Mouse (Mus musculus) right cerebral cortex, adult 18-20 months (tissue): ENCODE results near the gene Rrp1.
A peak's percentile ranks its signal among the peaks of the same experiment; 100 is the strongest.
"Not testable (repeated sequence)": the region's sequence is repeated elsewhere in the genome, so short reads cannot be mapped to it uniquely, and the experiment has no call there.

Experiments used
- DNase-seq: peaks from one replicate; pipeline ENCODE4 v3.0.0; 2022; ENCODE audit warnings: mixed read lengths

The Rrp1 gene

GRCm38 (mm10) chr10:78372681-78373668 lies 39.9 kb downstream of the Rrp1 start:
- peak; percentile 59 for DNase-seq

- no peak for DNase-seq
Observed at GRCm38 (mm10) chr10:78371746-78372145, 41.1 kb downstream of the Rrp1 start.

GRCm38 (mm10) chr10:78367586-78367985 lies 45.3 kb downstream of the Rrp1 start:
- DNase-seq: no peak

- no peak for DNase-seq
Observed at GRCm38 (mm10) chr10:78366851-78367312, 46.0 kb downstream of the Rrp1 start.

- DNase-seq: no peak
Observed at GRCm38 (mm10) chr10:78366195-78366834, 46.5 kb downstream of the Rrp1 start.

GRCm38 (mm10) chr10:78365555-78365954 lies 47.3 kb downstream of the Rrp1 start:
- DNase-seq: no peak

GRCm38 (mm10) chr10:78364106-78364505 lies 48.7 kb downstream of the Rrp1 start:
- no peak for DNase-seq

GRCm38 (mm10) chr10:78363366-78363765 lies 49.5 kb downstream of the Rrp1 start:
- no peak for DNase-seq

GRCm38 (mm10) chr10:78361951-78362350 lies 50.9 kb downstream of the Rrp1 start:
- no peak for DNase-seq

GRCm38 (mm10) chr10:78360290-78360711 lies 52.5 kb downstream of the Rrp1 start:
- no peak for DNase-seq

- DNase-seq: not testable (repeated sequence)
Observed at GRCm38 (mm10) chr10:78358999-78359398, 53.8 kb downstream of the Rrp1 start.

- DNase-seq: no peak
Observed at GRCm38 (mm10) chr10:78358266-78358665, 54.6 kb downstream of the Rrp1 start.

- DNase-seq: no peak
Observed at GRCm38 (mm10) chr10:78357742-78358141, 55.1 kb downstream of the Rrp1 start.

- DNase-seq: no peak
Observed at GRCm38 (mm10) chr10:78355931-78356593, 56.8 kb downstream of the Rrp1 start.

- no peak for DNase-seq
Observed at GRCm38 (mm10) chr10:78353196-78353595, 59.6 kb downstream of the Rrp1 start.

GRCm38 (mm10) chr10:78352666-78353030 lies 60.2 kb downstream of the Rrp1 start:
- DNase-seq: no peak

GRCm38 (mm10) chr10:78351887-78352665 lies 60.8 kb downstream of the Rrp1 start, which contains the start of gene Agpat3:
Agpat3 (minus strand) TSS chr10:78352489.
- peak; percentile 70 for DNase-seq

- no peak for DNase-seq
Observed at GRCm38 (mm10) chr10:78351564-78351886, 61.3 kb downstream of the Rrp1 start.

GRCm38 (mm10) chr10:78350796-78351556 lies 61.9 kb downstream of the Rrp1 start:
- no peak for DNase-seq
